Mouse (Mus musculus): ENCODE measurements around the gene Rbm4b. TPM values are rescaled to one million over a fixed set of nuclear protein-coding genes. Genes with fewer than 3 reads are reported as not detected.
"Not testable (repeated sequence)": the region's sequence is repeated elsewhere in the genome, so short reads cannot be mapped to it uniquely, and the experiment has no call there.

Gene Rbm4b
- total RNA-seq, 2 experiments from 2014 or later: 18.4 to 18.8 TPM

DNA sequence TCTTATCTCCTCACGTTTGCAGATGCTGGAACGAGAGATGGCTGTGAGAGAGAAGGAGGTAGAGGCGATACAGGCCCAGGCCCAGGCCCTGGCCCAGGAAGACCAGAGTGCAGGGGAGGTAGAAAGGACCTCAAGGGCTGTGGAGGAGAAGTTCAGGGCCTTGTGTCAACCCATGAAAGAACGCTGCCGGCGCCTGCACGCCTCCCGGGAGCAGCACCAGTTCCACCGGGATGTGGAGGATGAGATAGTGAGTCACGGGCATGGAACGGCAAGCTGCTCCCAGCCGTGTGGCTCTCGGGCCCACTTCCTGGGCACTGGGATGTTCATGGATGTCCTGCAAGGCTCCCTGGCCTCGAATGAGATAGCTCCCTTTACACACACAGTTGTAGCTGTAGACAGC, 12.3 kb upstream of the Rbm4b start:
- no peak for DNase-seq (ENCODE audit: low spot score in 2 of 2)

DNA sequence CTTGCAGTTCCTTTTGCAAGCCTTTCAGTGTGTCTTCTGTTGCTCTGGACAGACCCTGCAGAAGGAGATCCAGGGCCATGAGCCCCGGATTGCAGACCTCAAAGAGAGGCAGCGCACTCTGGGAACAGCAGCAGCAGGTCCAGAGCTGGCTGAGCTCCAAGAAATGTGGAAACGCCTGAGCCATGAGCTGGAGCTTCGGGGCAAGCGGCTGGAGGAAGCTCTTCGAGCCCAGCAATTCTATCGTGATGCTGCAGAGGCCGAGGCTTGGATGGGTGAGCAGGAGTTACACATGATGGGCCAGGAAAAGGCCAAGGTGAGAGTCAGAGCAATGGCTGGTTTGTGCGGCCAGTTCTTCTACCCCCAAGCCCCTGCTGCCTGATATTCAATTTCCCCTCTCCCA, 11.2 kb upstream of the Rbm4b start:
- peak; percentile 43 to 46 for DNase-seq (ENCODE audit: low spot score in 2 of 2)

DNA sequence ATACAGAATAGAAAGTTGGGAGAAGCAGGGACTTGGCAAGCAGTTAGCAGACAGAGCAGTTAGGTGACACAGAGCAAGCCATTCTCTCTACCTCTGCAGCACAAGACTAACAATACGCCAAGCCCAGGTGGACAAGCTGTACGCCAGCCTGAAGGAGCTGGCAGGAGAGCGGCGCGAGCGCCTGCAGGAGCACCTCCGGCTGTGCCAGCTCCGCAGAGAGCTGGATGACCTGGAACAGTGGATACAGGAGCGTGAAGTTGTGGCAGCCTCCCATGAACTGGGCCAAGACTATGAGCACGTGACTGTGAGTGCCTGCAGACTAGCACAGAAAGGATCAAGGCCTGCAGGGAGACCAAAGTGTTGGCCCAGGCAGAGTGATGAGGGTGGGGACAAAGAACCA, 10.6 kb upstream of the Rbm4b start:
- DNase-seq (ENCODE audit: low spot score in 2 of 2): no peak

GRCm38 (mm10) chr19:4746611-4747010, 9.7 kb upstream of the Rbm4b start:
- DNase-seq (ENCODE audit: low spot score in 2 of 2): peak in 1 of 2 experiments; percentile 33

DNA sequence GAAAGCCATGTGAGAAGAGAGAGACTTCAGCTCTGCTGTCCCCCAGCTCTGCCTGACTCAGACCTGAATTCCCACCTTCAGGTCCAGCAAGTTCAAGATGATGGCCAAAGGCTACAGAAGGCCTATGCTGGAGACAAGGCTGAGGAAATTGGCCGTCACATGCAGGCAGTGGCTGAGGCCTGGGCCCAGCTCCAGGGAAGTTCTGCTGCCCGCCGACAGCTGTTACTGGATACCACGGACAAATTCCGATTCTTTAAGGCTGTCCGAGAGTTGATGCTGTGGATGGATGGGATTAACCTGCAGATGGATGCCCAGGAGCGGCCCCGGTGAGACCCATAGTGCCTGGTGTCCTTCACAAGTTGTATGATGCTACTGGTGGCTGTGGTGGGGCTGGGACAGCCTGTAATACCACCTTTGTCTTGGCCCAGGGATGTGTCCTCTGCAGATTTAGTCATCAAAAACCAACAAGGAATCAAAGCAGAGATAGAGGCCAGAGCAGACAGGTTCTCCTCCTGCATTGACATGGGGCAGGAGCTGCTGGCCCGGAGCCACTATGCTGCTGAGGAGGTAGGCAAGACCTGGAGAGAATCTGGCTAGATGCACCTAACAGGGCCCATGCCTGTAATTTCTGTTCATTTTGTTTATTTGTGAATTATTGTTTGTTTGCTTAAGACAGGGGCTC, 8.5 kb upstream of the Rbm4b start:
- no peak for DNase-seq (ENCODE audit: low spot score in 2 of 2)

DNA sequence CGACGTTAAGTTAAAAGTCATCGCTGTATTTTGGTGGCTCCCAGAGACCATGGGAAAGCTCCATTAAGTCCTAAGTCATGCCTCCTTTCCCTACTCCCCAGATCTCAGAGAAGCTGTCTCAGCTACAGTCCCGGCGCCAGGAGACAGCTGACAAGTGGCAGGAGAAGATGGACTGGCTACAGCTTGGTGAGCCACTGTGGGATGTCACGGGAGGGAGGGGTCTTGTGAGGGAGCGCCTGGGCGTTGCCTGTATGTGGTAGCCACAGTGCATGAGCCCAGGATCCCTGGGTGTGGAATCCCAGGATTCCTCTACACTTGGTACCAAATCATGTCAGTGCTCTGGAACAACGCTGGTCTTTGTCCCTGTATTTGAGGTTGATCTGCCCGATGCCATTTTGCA, 7.8 kb upstream of the Rbm4b start:
- no peak for DNase-seq (ENCODE audit: low spot score in 2 of 2)

GRCm38 (mm10) chr19:4749975-4750374, 6.3 kb upstream of the Rbm4b start:
- no peak for DNase-seq (ENCODE audit: low spot score in 2 of 2)

DNA sequence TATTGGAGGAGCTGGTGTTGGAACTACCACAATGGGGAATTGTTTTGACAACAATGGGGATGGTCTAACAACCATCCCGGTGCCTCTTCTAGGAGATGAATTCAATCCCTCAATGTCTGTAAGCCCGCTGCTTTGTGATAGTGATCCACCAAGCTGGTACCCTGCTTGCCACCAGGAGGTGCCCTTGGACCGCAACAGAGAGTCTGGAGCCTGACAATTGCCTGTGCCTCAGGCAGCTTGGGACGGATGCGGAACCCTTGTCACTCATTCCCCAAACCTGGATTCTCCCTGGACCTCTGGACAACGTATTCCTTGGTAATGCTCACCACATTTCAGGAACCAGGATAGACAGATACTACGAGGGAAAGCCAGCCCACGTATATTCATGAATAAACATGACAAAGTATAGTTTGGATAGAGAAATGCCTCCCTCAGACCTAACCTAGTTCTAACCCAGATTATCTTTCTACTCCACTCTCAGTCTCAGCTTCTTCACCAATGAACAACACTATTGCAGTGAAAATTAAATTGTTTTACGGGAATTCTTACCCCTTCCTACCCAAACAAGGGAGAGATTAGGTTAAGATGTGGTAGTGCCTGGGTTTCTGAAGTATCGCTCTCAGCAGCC, 618 bp upstream of the Rbm4b start:
- DNase-seq (ENCODE audit: low spot score in 2 of 2): peak; percentile 87 to 90

DNA sequence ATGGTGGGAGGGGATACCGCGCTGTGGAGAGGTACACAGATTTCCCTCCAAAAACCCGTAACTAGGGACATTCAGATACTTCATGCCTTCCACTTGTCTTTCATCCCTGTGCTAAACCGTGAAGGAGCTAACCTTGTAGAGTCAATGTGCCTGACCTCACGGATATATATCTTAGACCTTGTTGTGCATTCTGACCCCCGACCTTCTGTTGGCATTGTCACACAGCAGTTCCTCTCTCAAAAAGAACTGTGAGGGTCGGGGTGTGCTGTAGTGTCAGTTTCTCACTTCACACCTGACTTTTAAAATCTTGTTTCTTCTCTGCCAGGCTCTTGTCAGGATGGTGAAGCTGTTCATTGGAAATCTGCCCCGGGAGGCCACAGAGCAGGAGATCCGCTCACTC, 624 bp downstream of the Rbm4b start:
- peak in 1 of 2 experiments; percentile 16 for DNase-seq (ENCODE audit: low spot score in 2 of 2)

DNA sequence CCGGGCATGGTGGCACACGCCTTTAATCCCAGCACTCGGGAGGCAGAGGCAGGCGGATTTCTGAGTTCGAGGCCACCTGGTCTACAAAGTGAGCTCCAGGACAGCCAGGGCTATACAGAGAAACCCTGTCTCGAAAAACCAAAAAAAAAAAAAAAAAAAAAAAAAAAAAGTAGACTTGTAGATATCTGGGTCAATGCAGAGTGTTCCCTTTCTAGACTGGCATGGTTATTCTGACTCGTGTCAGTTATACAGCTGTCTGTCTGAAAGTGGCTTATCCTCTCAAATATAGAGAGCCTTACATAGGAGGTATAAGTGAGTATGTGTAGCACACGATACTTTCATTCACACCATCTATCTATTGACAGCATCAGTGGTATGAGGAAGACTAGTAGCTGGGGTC, 4.2 kb downstream of the Rbm4b start:
- not testable (repeated sequence) for DNase-seq (ENCODE audit: low spot score in 2 of 2)

DNA sequence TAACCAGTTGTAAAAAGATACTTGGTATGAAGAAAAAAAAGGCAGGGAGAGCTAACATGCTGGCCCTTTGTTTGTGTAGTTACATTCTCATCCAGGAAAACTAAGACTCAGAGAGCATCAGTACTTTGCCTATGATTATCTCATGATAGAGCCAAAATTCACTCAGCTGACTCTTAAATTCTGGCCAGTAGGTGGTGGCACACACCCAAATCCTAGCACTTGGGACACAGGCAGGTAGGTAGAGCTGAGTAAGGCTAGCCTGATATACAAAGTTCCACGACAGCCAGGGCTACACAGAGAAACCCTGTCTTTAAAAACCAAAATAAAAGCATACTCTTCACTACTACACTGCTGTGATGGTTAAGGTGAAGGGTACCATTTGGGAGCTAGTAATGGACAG, 6.6 kb downstream of the Rbm4b start:
- DNase-seq (ENCODE audit: low spot score in 2 of 2): no peak

DNA sequence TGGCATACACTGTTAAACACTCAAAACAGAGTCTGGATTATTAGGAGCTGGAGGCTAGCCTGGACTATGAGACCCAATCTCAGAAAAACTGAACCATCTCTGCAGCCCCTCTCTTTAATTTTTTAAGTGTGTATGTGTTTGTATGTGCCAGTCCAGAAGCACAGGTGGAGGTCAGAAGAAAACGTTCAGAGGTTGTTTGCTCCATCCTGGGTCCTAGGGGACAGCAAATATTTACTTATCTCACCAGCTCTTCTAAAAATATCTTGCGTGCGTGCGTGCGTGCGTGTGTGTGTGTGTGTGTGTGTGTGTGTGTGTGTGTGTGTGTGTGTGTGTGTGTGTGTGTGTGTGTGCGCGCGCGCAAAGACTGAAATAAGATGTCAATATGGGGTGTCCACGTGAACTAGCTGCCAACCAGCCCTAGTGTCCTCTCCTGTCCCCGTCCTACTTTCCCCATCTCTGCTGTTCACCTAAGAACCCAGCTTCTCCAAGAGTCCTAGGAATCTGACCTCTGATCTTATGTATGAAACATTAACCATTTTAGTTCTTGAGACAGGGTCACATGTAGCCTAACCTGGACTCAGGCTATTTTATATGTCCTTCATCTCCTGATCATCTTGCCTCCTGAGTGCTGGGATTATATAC, 11.3 kb downstream of the Rbm4b start:
- DNase-seq (ENCODE audit: low spot score in 2 of 2): no peak

DNA sequence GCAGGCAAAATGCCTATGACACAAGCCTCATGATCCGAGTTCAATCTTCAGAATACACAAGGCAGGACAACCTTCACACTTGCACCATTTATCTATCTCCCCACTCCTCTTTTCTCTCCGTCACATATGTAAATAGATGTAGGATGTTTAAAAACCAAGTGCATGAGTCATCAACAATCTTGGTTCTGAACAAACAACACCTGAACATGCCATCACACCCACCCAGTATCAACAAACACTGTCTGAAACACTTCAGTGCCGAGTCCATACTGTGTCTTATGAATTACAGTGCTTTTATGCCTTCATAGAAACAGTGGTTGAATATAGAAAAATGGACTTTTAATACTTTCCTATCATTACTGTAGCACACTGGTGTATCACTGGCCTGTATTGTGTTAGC, 16.5 kb downstream of the Rbm4b start:
- DNase-seq (ENCODE audit: low spot score in 2 of 2): no peak

DNA sequence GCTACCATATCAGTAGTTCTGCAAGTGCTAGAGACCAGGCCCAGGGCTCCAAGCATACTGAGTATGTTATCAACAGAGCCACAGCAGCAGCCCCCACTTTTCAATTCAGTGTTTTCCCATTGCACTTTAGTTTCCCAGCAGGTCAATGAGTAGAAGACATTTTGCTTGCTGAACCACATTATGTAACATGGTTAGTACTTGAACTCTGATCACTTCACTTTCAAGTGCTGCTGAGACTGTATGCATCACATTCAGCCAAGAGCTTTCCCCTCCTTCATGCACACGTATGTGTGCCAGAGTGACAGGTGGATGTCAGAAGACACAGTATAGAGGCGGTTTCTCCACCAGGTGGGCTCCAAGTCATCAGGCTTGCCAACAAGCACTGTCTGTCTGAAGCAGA, 26.6 kb downstream of the Rbm4b start:
- no peak for DNase-seq (ENCODE audit: low spot score in 2 of 2)

- no peak for DNase-seq (ENCODE audit: low spot score in 2 of 2)
These were observed 28.9 kb downstream of the Rbm4b start for GRCm38 (mm10) chr19:4785206-4785605.

DNA sequence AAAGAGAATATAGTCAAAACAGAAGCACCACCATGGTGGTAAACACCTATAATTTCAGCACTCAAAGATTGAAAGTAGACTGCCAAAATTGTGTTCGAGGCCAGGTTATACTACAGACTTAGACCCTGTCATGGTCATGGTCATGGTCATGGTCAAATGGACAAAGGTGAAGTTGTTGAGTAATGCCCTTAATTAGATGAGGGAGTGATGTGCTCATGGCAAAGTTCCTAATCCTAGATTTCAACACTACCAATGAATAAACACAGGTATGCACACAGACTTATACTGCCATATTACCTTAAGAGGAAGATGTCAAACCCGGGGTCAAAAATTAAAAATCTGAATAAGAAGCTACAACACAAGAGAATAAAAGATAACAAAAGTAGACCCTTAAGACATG, 30.0 kb downstream of the Rbm4b start:
- no peak for DNase-seq (ENCODE audit: low spot score in 2 of 2)

- no peak for DNase-seq (ENCODE audit: low spot score in 2 of 2)
These were observed 37.1 kb downstream of the Rbm4b start for GRCm38 (mm10) chr19:4793281-4793830.

- DNase-seq (ENCODE audit: low spot score in 2 of 2): peak; percentile 87 to 93
These were observed 37.6 kb downstream of the Rbm4b start, which contains the start of gene Rbm4 for GRCm38 (mm10) chr19:4793831-4794422. TSS of gene Rbm4 (minus strand) at chr19:4793901.

- DNase-seq (ENCODE audit: low spot score in 2 of 2): no peak
These were observed 39.6 kb downstream of the Rbm4b start for GRCm38 (mm10) chr19:4795929-4796328.

GRCm38 (mm10) chr19:4797846-4798245, 41.5 kb downstream of the Rbm4b start:
- DNase-seq (ENCODE audit: low spot score in 2 of 2): no peak

- no peak for DNase-seq (ENCODE audit: low spot score in 2 of 2)
These were observed 42.8 kb downstream of the Rbm4b start for GRCm38 (mm10) chr19:4799083-4799482.

GRCm38 (mm10) chr19:4802691-4803091, 46.4 kb downstream of the Rbm4b start:
- DNase-seq (ENCODE audit: low spot score in 2 of 2): no peak
